Mouse (Mus musculus): ENCODE measurements around the gene Rhox4b.
"Not testable (repeated sequence)": the region's sequence is repeated elsewhere in the genome, so short reads cannot be mapped to it uniquely, and the experiment has no call there.

The Rhox4b gene

GRCm38 (mm10) chrX:37432194-37432593 is at the start of gene Rhox4b:
Rhox4b (plus strand) TSS chrX:37432494.
- not testable (repeated sequence) for H3K4me3 ChIP-seq (replicated peaks; ENCODE audit: low read length); H3K36me3 ChIP-seq (ENCODE audit: insufficient read depth, low read length); H3K4me1 ChIP-seq (replicated peaks; ENCODE audit: low read depth, low read length); H3K27me3 ChIP-seq (ENCODE audit: insufficient read depth, low read length); H3K9me3 ChIP-seq (ENCODE audit: low read length)

GRCm38 (mm10) chrX:37390548-37390947 is 41.7 kb upstream of the Rhox4b start, which contains the start of gene Rhox4a2:
Rhox4a2 (plus strand) TSS chrX:37390848.
- H3K4me1 ChIP-seq (replicated peaks; ENCODE audit: low read depth, low read length); H3K4me3 ChIP-seq (replicated peaks; ENCODE audit: low read length); H3K9me3 ChIP-seq (ENCODE audit: low read length); H3K27me3 ChIP-seq (ENCODE audit: insufficient read depth, low read length); H3K36me3 ChIP-seq (ENCODE audit: insufficient read depth, low read length): not testable (repeated sequence)

- not testable (repeated sequence) for H3K4me3 ChIP-seq (replicated peaks; ENCODE audit: low read length); H3K9me3 ChIP-seq (ENCODE audit: low read length); H3K36me3 ChIP-seq (ENCODE audit: insufficient read depth, low read length); H3K27me3 ChIP-seq (ENCODE audit: insufficient read depth, low read length); H3K4me1 ChIP-seq (replicated peaks; ENCODE audit: low read depth, low read length)
Measured at GRCm38 (mm10) chrX:37411767-37412166, 20.5 kb upstream of the Rhox4b start, which contains the start of gene Rhox2b. Rhox2b (plus strand) TSS chrX:37412067.

- not testable (repeated sequence) for H3K36me3 ChIP-seq (ENCODE audit: insufficient read depth, low read length); H3K27me3 ChIP-seq (ENCODE audit: insufficient read depth, low read length); H3K9me3 ChIP-seq (ENCODE audit: low read length); H3K4me1 ChIP-seq (replicated peaks; ENCODE audit: low read depth, low read length); H3K4me3 ChIP-seq (replicated peaks; ENCODE audit: low read length)
Measured at GRCm38 (mm10) chrX:37453380-37453779, 21.1 kb downstream of the Rhox4b start, which contains the start of gene Rhox2c. Rhox2c (plus strand) TSS chrX:37453680.

GRCm38 (mm10) chrX:37458285-37458684 is 26.0 kb downstream of the Rhox4b start, which contains the start of gene Rhox3c:
Rhox3c (plus strand) TSS chrX:37458585.
- not testable (repeated sequence) for H3K4me3 ChIP-seq (replicated peaks; ENCODE audit: low read length); H3K9me3 ChIP-seq (ENCODE audit: low read length); H3K27me3 ChIP-seq (ENCODE audit: insufficient read depth, low read length)

GRCm38 (mm10) chrX:37480037-37480436 is 47.7 kb downstream of the Rhox4b start, which contains the start of gene Rhox4c:
Rhox4c (plus strand) TSS chrX:37480337.
- not testable (repeated sequence) for H3K9me3 ChIP-seq (ENCODE audit: low read length); H3K27me3 ChIP-seq (ENCODE audit: insufficient read depth, low read length); H3K36me3 ChIP-seq (ENCODE audit: insufficient read depth, low read length); H3K4me3 ChIP-seq (replicated peaks; ENCODE audit: low read length); H3K4me1 ChIP-seq (replicated peaks; ENCODE audit: low read depth, low read length)

More at GRCm38 (mm10) chrX:37458285-37458684, 26.0 kb downstream of the Rhox4b start, which contains the start of gene Rhox3c:
- not testable (repeated sequence) for H3K4me1 ChIP-seq (replicated peaks; ENCODE audit: low read depth, low read length); H3K36me3 ChIP-seq (ENCODE audit: insufficient read depth, low read length)
